Mouse (Mus musculus) heart, postnatal 4 days (tissue): Measurements from ENCODE around the gene Slc17a3. TPM values are rescaled to one million over a fixed set of nuclear protein-coding genes. Genes with fewer than 3 reads are reported as not detected.

Experiments used
- DNase-seq: peaks from one replicate; pipeline ENCODE4 v3.0.0; 2021
- total RNA-seq, 2 experiments: library from RNA; stranded (reverse); gene quantifications; 2 replicates each; pipeline ENCODE4 v1.2.3; 2021

Slc17a3 gene
- total RNA-seq, result not detected

DNA sequence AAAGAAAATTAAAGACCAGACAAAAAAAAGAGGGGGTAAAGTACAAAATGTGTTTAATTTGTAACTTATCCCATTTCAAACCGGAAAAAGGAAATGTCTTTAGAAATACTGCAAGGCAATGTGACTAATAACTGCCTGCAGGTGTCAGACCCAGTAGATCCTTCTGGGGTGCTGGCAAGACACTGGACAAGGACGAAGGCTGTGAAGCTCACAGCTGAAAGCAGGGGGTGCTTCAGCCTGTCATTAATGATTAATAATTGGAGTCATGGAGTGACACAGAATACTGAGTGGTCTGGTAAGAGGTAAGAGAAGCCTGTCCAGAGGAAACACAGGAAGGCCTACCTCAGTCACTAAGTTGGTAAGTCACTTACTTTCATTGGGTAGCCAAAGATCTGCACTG lies at the start of gene Slc17a3:
TSS of gene Slc17a3 (plus strand) at position 127 of the 400 bp plus-strand sequence.
- no peak for DNase-seq

- DNase-seq, result peak; percentile 56
Observed at GRCm38 (mm10) chr13:23792520-23792919, 46.7 kb upstream of the Slc17a3 start.

- no peak for DNase-seq
Observed at GRCm38 (mm10) chr13:23799405-23799804, 39.8 kb upstream of the Slc17a3 start.

DNA sequence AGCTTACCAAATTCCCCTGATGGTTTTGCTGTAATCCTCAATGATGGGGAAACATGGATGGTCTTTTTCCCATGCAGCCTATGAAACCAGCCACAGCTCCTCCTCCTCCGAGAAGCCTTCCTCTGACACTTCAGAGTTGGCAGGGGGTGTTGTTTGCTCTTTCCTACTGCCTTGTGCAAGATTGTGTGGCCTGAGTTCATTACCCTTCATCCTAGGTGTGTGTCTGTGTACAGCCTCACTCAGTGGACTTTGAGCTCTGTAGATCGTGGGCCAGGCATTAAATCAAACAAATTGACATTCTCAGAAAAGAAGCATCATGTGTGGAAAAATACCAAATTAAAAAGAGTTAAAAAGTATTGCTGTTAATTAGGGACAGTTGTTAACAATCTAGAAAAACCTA lies 34.7 kb upstream of the Slc17a3 start:
- no peak for DNase-seq

GRCm38 (mm10) chr13:23806422-23807052 lies 32.7 kb upstream of the Slc17a3 start, which contains the start of gene Slc17a2:
Gene Slc17a2 (plus strand): TSS chr13:23806993.
- no peak for DNase-seq

GRCm38 (mm10) chr13:23816148-23816547 lies 23.1 kb upstream of the Slc17a3 start:
- no peak for DNase-seq

DNA sequence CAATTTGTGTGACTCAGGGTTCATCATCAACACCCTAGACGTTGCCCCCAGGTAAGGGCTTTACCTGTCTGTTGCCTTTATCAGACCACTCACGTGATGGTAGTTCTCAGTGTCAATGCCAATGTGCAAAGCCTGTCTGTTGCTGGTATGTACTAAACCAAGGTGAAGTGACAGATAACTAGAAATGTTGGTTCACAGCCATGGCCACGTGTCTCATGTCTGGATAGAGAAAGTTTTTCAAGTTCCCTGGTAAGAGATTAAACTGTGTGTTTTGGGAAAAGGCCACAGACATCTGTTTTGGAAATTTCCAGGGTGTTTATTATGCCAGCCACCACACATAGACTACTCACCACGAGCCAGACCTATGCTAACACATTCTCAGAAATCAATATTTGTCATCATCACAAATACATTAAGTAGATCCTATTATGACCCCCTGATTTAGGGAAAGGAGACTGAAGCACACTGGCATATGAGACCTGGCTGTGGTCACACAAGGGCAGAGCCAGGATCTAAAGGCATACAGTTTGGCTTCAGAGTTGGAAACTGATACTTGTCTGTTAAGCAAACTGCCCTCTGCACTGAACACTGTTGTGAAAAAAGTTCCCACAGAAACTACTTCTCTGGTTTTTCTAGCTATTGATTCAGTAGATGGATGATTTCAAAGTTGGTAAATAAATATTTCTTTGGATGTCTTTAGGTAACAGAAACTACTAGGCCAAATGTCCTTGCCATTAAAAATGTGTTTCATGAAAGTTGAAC lies 18.9 kb upstream of the Slc17a3 start:
- DNase-seq, result no peak

GRCm38 (mm10) chr13:23822213-23822612 lies 17.0 kb upstream of the Slc17a3 start:
- no peak for DNase-seq

DNA sequence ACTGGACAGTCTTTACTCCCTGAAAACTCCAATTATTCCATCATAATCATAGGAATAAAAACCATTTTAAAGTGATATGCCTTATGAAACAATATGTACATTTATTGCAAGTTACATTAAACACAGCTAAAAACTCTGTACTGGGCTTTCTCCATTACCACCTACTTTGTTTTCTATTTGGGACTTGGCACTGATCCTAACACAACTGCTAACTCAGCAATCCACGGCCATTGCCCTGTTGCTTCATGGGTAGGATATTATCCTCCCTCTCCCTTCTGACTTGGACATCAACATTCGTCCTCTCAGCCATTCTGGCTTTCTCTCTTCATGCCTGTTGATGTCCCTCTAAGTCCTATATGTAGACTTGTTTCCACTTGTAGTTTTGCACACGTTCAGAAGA lies 12.6 kb upstream of the Slc17a3 start:
- no peak for DNase-seq

GRCm38 (mm10) chr13:23833053-23833452 lies 6.2 kb upstream of the Slc17a3 start:
- DNase-seq, result peak; percentile 40

- DNase-seq, result no peak
Observed at GRCm38 (mm10) chr13:23834836-23835235, 4.4 kb upstream of the Slc17a3 start.

DNA sequence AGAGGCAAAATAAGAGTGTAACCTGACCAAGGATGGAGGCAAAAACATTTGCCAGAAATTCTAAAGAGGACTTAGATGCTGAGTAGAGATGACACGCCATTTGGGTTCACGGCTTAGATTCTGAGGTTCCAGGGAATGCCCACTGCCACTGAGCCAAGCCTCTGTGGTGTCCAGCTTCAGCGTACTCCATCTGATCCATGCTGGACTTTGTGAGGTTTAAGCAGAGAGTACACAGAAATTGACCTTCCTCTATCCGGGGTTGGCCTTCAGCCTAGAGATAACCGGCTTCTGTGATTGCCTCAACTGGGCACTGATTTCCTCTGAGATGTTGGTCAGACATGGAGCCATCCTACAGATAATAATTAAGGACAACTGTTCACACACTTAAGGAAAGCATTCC lies 2.6 kb upstream of the Slc17a3 start:
- no peak for DNase-seq

GRCm38 (mm10) chr13:23845851-23846250 lies 6.6 kb downstream of the Slc17a3 start:
- DNase-seq, result no peak

- DNase-seq, result no peak
Observed at GRCm38 (mm10) chr13:23849299-23849698, 10.1 kb downstream of the Slc17a3 start.

GRCm38 (mm10) chr13:23856401-23856800 lies 17.2 kb downstream of the Slc17a3 start:
- DNase-seq, result no peak

DNA sequence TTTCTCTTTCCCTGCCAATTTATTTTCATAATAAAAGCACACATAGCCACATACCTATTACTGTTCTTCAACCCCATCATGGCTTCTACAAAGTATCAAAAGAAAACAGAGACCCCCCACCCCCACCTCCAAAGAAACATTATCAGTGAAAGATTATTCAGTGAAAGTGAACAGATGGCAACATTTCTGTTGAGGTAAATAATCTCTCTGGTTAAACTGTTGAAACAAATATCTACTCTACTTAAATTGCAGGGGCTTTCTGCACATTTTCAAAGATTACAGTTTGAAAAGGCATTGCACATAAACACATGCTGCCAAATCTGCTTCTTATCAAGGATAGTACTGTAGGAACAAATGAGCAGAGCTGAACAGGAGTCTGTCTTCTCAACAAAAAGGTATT lies 22.6 kb downstream of the Slc17a3 start:
- no peak for DNase-seq

DNA sequence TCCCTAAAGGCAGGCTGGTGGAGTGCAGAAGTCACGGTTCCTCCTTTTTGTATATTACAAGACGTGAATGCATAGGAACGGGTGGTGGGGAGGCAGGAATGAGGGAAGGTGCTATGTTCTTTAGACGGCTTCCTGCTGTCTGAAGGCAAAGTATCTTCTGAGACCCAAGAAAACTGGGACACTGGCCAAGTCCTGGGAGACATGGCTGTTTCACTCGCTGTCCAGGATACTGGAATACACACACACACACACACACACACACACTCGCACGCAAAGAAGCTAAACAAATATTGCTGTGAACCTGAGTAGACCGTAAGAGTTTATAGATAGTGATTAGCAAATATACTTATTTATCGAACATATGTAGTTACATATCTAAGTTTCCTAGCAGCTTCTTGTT lies 25.5 kb downstream of the Slc17a3 start:
- peak; percentile 35 for DNase-seq

- DNase-seq, result peak; percentile 19
Observed at GRCm38 (mm10) chr13:23866086-23866710, 27.0 kb downstream of the Slc17a3 start.

DNA sequence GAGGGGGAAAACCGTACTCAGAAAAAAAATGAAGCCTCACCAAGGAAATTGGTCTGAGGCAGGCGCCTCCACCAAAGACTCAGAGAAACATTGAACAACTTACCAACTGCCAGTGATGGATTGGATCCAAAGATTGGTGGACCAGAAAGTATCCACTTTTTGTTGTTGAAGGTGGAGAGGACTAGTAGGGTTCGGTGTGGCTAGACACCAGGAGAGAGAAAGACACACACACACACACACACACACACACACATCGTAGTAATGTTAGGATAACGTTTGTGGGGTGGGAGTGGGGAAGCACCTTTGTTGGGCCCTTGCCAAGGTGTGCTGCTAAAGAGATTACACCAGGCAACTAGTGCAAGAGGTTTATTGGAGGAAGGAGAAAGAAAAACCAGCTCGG lies 27.8 kb downstream of the Slc17a3 start:
- no peak for DNase-seq

DNA sequence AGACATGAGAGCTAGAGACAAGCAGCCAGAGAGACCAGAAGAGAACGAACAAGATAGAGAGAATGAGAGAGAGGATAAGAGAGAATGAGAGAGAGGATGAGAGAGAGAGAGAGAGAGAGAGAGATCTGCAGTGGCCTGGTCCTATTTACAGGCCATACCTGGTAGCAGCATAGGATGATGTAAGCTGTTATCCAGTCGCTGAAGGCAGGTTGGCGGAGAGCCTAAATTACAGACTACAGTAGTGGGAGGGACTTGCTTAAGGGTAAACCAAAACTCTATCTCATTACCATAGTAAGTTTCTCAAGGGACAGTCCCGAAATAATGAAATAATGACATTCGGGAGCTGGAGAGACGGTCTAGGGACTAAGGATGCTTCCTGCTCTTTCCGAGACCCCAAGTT lies 28.2 kb downstream of the Slc17a3 start, which contains the start of gene Slc17a1:
TSS of gene Slc17a1 (plus strand) at position 346 of the 400 bp plus-strand sequence.
- no peak for DNase-seq

- no peak for DNase-seq
Observed at GRCm38 (mm10) chr13:23868790-23869533, 29.7 kb downstream of the Slc17a3 start.

DNA sequence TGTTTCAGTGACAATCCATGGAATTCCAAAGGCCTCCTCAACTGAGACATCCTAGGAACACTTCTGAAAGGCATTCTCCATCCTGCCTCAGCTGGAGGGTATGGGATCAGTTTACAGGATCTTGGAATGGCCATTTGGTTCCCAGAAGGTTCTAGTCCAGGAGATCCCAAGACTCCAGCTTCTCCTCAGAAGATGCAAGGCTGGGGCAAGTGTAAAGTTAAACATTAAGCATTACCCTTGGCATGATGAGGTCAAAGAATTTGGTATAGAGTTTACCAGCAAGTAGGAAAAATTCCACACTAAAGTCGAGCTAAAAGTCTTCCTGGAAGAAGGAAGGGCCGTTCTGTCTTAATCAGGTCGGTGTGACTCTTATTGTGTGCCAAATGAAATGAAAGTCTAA lies 30.8 kb downstream of the Slc17a3 start:
- no peak for DNase-seq

DNA sequence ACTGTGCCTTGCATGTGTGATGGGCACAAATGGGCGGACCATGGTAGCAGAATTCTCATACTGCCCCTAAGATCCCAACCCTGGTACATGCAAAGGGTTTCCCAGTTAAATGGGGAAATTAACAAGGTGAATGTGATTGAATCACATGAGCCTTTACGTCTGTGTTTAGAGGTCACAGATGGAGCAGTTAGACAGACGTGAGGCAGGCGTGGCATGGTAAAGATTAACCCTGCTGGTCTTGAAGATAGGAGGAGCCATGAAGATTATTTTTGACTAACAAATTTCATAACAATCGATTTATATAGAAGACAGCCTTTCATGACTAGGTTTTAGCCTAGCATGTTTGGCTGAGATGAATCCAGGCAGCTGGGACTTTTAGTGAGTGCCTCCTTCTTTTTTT lies 33.9 kb downstream of the Slc17a3 start:
- no peak for DNase-seq
